Mouse (Mus musculus) right cerebral cortex, postnatal 10 days (tissue): ENCODE measurements at regions not wholly inside any gene's neighbourhood (a gene's known extent, or its start where the extent isn't known, plus 50 kb on each side); places are given as distances from the start of the nearest gene placed in this dataset.
A peak's percentile ranks its signal among the peaks of the same experiment; 100 is the strongest.

Experiments used
- DNase-seq, 2 experiments: peaks; one replicate each; pipeline ENCODE4 v3.0.0; 2021; ENCODE audit warnings: low spot score in 2 of 2

- no peak for DNase-seq
Observed at GRCm38 (mm10) chr6:105549366-105549765, 128.1 kb upstream of the Cntn4 start.

DNA sequence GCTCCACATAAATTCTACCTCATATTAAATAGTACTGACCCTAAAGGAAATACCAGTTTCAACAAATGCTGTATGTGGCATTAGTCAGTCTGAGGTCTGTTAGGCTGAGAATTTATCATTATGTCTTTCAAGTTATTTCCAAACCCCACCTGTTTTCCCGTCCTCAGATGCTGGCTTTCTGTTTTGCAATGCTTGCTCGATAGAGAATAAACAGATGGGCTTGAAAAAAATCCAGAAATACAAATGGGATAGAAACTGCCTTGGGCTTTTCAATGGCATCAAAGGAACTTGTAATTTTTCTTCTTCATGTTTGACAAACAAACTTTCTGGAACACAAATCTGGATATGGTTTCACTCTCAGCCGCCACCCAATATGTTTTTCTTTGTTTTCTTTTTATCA is 109.2 kb upstream of the Cntn4 start:
- DNase-seq, result no peak

DNA sequence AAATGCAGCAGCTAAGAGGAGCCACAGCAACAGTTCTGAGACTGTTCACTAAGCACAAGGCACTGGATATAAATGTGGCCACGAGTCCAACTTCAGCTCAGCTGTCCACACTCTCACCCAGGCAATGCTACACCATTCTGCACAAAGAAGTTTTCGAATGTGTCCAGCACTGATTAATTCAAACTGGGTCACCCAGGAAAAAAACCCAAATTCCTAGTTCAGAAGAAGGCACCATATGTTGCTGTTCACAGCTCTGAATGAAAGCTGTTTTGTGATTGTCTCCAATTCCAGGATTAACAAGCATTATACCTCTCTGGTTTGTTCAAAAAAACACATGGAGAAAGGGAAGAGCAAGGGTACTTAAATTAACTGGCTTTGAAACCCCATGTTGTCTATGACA is 108.4 kb upstream of the Cntn4 start:
- DNase-seq, result no peak

- DNase-seq, result peak in 1 of 2 experiments; percentile 16
Observed at GRCm38 (mm10) chr6:105604234-105604633, 73.2 kb upstream of the Cntn4 start.
